Mouse (Mus musculus) G1E (cell line): ENCODE results near the gene Npr1.

ENCODE experiments used
- CTCF ChIP-seq: IDR thresholded peaks from 2 replicates; pipeline ENCODE4 v1.5.1; 2012; ENCODE audit warnings: low read depth, low read length, inconsistent platforms, mixed read lengths
- GATA1 ChIP-seq: IDR thresholded peaks from 2 replicates; pipeline ENCODE4 v1.6.1; 2012; ENCODE audit warnings: borderline replicate concordance, low read length, inconsistent platforms, mixed read lengths
- GATA2 ChIP-seq: IDR thresholded peaks from 2 replicates; pipeline ENCODE4 v1.6.1; 2012; ENCODE audit warnings: low read depth, low read length, inconsistent platforms, borderline replicate concordance

DNA sequence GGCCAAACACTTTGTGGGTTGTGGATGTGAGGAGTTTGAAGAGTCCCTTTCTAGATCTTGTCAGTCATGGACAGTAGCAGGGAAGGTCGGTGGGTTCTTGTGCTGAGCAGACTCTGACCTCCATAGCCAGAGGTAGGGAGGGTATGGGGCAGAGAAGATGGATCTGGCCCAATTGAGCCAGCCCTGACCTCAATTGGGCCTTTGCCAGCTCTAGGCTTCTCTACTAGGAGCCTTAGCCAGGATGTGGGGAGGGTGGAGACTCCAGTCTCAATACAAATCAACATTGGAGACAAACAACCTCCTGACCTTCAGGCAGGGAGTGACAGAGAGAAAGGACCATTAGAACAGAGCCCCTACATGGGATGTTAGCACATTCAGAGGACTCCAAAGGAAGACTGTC, 49.6 kb upstream of the Npr1 start:
- TF ChIP-seq CTCF (no peak), GATA2 (no peak), GATA1 (no peak)
